Mouse (Mus musculus): ENCODE data around the gene 1700013G24Rik.

Gene 1700013G24Rik

DNA sequence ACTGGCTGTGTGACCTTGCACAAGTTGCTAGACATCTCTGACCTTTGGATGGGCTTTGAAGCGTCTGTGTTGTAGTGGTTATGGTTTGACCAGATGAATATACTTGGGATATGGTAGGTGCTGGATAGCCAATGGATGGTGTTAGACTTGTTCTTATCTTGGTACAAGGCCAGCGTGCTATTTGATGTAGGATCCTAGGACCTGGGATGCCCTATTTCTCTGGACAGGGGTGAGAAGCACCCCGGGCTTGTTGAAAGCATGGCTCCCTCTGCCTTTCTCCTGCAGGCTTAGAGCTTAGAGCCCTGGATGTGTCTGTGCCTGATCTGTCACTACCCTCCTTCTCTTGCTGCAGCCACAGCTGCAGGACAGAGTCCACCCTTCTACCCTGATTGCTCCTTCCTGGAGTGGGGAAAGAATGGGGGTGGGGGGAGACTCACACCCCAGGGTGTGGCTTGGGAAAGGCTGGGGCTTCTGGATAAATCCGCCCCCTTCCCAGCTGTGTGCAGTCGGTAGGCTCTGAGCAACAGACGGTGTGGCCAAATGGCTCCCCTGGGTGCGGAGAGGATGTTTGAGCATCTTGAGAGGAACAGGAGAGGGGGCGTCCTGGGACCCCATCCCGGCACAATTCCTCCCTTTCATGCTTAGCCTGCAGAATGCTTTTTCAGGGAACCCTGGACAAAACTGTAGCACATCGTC is 23.1 kb downstream of the 1700013G24Rik start:
- peak; percentile 80 for DNase-seq (ENCODE audit: low spot score)

DNA sequence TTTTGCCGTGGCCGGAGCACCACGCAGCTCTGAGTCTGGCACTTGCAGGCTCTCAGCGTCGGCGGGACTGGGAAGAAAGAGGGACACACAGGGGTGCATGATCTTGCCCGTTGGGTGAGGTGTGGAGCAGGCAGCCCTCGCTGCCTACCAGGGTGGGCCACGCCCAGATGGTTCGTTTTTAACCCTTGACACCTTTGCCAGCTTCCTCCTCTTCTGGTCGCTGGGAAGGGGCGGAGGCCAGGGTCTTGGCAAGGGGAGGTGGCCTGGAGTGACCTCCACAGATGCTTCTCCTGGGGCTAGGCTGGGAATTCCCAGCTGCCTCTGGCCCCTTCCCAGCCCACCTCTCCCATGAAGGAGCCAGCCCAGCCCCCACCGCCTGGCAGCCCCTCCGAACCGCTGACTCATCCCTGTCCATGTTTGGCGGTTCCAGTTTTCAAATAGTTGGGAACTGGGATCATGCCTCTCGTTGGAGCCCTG is 23.7 kb downstream of the 1700013G24Rik start:
- DNase-seq (ENCODE audit: low spot score): peak; percentile 42

DNA sequence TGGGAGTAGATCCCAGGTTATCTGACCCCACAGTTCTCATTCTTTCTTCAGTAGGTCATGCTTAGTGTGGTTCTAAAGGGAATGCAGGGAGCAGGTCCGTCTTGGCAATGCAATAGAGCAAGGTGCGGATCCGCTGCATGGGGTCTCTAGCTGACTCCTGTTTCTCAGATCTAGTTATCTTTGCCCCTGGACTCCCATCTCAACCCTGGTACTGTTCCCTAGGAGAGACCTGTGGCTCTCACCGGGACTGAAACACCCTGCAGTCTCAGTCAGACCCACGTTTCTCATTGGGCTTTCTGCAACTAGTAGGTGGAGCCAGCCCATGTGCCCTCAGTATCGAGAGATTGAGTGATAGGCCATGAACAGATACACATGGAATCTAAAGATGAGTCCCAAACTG is 24.5 kb downstream of the 1700013G24Rik start:
- no peak for DNase-seq (ENCODE audit: low spot score)

DNA sequence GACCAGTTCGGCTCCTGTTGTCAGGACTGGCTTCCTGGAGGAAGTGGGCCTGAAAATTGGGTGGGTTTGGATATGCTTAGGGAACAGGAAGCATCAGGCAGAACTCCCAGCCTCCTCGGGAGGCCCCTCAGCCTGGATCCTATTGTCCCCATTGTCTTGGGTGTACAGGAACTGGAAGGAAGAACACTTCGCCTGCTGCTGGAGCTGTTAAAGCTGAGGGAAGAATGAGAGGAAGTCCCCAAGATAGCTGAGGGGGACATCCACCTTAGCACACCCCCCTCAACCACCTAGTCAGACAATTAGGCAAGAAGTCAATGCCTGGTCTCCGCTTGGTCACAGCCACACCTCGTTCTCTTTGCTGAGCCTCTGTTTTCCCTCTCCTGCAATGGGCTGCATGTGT is 25.2 kb downstream of the 1700013G24Rik start:
- DNase-seq (ENCODE audit: low spot score): no peak

DNA sequence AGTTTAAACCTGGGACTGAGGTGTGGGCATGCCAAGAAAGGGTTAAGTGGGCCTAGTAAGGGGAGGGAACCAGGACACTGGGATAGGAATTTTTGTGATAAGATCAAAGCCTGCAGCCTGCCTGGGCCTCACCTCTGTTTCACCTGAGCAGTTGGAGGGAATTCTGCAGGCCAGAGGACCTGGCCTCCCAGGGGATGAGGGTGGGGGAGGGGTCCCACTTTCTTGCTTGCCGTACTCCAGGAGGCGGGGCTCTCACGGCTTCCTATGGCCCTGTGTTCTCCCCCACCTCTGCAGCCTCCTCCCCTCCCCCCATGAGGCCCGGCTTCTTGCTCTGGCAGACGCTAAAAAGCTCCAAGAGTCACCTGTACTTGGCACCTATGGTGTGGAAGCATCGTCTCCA is 26.7 kb downstream of the 1700013G24Rik start:
- peak; percentile 92 for DNase-seq (ENCODE audit: low spot score)

DNA sequence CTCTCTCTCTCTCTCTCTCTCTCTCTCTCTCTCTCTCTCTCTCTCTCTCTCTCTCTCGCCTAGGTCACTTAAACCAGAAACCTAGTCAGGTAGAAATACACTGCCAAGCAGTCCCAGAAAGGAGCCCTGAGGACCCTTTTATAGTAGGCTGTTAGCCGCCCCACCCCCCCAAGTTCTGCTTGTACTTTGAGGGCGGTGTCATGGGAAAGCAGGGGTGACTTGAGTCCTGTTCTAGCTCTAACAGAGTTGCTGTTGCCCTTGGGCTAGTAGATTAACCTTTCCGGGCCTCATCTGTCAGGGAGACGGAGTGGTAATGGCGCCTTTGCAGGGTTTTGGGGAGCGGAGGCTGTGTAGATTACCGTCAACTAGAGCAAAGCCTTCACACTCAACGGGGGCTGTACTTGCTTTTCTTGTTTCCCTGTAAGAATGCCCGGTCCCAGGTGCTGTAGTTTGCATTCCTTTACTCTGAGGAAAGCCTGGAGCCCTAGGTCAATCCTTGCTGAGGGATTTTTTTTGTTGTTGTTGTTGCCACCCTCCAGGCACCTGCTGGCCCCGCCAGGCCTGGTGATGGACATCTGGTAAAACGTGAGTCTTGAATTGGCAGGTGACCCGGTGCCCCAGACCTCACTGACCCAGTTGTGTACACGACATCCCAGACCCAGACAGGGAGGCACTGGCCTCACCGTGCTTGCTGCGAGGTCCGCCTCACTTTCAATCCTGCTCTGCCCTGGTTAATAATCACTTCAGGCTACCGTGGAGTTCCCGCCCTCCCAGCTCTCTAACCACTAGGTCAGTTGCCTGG is 27.3 kb downstream of the 1700013G24Rik start:
- peak; percentile 85 for DNase-seq (ENCODE audit: low spot score)

DNA sequence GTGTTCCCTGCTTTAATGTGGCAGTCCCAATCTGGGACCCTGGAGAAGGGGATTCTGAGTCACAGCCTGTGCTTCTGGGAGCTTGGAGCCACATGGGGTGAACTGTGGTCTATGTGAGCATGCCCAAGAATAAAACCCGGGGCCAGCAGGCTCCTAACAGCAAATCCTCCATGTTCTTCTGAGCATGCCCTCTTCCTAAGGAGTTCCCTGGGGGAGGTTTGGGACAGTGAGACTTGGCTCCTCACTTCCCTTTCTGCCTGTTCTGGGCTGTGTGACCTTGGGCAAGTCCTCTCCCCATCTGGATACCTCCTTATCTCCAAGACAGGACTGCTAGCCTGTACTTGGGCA is 27.9 kb downstream of the 1700013G24Rik start:
- DNase-seq (ENCODE audit: low spot score): no peak

DNA sequence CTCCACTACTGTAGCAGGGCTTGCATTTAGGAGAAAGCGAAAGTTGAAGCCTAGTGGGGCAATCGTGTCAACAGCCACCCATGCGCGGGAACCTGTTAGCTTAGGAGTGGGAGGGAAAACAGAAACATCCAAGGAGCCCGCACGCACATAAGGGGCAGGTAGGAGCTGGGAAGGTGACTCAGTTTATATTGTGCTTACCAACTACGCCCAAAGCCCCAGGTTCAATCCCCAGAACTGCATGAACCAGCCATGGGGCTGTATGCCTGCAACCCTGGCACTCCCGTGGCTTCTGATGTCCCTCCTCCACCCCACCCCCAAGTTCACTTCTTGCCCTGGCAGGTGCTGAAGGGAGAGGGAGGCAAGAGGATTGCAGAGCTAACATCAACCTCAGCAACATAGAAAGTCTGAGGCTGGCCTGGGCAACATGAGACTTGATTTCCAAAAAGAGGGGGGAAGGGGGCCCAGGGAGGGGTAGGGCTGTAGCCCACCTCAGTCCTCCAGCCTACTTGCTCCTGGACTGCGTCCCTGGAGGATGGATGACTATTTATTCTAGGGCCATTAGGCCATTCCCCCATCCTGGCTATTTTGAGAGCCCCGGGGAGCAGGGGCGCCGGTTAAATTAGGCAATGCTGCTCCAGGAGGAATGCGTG is 28.4 kb downstream of the 1700013G24Rik start:
- no peak for DNase-seq (ENCODE audit: low spot score)

DNA sequence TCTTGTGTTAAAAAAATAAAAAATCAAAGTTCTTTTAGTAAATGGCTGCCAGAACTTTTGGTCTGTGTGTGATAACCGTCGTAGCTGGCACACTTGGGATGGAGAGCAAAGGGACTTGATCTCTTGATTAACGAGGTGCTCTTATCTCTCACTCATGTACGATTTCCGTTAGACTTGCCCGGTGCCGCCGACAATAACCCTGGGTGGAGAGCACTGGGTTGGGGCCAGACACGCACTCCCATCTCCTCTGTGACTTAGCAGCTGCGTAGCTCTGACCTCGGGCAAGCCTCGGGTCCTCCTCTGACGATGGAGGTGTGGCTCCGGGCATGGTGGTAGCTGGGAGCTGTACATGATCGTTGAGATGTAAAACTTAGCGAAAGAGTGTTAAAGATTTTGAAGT is 30.8 kb downstream of the 1700013G24Rik start:
- DNase-seq (ENCODE audit: low spot score): no peak

DNA sequence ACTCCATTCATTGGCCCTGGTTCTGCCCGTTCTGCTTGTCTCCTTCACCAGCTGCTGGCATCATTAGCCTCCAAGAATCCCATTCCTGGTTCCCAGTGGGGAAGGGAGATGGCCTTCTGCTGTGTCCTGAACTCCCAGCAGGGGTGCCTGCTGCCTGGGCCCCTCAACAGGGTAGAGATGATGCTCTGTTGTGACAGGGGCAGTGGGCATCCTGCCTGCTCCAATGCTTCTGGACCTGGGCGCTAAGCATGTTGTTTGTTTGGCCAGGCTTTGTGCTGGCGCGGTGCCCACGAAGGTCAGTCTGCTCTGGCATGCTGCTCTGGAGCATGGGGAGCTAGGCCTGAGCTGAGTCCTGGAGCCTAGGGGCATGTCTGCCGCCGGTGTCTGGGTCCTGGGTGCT is 31.5 kb downstream of the 1700013G24Rik start:
- DNase-seq (ENCODE audit: low spot score): no peak

DNA sequence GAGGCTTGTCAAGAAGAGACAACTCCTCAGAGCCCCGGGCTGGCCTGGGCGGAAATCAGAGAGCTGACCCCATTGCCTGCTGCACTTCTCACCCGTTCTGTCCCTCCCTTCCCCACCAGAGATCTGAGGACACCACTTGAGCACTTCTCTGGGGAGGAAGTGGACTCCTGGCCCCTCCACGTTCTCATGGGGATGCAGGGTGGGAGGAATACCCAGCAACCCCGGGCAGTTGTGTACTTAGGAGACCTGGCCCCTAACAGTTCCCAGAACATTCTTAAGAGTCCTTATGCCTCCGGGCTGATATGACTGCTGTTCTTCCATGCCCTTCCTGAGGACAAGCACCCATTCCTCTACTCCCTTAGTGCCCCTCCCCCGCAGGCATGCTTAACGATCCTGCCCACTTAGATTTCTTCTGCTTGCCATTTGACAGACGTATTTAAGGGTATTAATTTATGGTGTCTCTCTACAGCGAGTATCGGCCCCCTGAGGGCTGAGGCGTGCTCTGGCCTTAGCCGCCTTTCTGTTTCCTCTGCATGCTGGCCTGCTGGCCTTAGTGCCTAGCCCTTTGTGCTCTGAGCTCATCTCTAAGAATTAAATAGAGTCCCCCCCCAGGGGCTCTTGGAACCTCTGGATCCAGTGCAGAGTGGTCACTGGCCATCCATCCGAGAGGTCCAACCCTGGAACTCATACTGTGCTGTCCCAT is 32.3 kb downstream of the 1700013G24Rik start:
- DNase-seq (ENCODE audit: low spot score): peak; percentile 25

DNA sequence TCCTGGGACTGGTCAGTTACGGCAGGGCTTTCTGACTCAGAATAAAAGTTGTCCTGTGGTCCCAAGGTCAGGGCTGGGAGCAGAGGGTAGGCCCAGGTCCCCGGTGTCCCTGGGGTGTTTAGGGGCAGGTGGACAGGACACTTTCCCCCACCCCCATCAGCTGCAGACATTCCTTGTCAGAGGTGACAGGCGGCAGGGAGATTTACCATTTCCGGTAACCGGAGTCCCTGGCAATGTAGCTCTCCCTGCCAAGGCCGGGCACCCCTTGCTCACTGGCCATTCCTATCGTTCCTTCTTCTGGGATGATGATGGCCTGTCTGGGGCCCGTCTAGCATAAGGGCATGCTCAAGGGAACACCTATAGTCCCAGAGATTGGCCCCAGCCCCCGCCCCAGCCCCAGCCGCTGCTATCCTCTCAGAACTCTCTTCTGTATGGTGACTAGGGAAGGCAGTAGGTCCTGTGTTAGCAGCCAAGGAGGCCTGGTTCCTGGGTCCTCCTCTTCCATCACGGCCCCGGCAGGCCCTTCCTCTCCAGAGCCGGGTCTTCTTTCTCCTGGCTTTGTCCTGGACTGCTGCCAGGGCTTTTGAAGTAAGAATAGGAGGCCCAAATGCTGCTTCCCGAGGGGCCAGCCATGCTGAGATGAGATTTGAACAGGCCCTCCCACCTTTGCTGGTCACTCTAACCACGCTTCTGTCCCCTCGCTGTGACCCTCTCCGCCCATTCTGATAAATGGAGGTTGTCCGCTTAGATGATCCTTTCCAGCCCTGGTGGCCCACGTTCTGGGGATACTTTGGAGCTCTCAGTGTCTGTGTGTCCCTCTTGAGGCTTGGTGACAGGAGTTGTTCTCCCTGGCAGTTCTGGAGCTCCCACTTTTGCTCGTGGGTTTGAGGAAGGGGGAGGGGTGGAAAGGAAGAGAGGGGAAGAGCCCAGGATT is 33.3 kb downstream of the 1700013G24Rik start:
- no peak for DNase-seq (ENCODE audit: low spot score)

DNA sequence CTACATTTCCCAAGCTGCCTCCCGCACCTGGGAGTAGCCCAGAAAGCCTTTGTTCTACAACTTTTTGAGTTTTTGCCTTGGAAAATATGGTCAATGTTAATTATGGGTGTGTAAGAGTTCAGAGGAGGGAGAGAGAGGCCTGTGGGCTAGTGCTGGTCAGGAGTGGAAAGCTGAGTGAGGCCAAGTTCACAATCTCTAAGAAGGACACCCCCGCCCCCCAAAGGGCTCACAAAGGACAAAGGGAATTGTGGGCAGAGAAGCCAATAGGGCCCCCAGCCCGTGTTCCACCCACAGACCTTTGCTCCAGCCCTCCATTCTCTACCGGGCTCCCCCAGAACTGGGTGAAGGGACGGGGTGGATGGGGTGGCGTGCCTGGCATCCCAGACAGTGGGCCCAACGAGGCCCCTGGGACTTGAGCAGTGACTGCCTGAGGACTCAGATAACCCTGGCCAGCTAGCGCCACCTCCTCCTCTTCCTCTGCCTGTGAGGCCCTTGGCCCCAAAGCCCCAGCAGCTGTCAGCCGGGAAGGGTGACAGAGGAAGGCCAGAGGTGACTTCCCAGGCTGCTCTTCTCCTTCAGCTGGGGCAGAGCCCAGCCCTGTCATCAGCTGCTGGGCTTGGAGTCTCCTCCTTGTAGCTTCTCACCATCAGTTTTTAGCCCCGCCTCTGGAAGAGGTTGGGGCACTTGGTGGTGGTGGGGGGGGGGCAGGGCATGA is 34.4 kb downstream of the 1700013G24Rik start:
- no peak for DNase-seq (ENCODE audit: low spot score)

DNA sequence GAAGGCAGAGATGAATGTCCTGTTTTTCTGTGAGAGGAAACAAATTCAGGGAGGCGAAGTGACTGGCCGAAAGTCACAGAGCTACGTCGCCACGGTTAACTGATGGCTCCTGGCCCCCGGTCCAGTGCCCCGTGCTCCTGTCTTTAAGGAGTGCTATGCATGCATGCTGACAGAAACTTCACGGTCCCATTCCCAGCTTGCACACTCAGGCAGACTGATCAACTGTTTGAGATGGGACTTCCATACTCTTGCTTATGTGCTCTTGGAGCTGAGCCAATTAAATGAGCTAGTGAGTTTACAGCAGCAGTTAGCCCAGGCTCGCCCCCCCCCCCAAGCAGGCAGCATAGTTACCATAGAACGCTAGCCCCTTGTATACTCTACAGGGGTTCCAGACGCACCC is 35.0 kb downstream of the 1700013G24Rik start:
- no peak for DNase-seq (ENCODE audit: low spot score)

DNA sequence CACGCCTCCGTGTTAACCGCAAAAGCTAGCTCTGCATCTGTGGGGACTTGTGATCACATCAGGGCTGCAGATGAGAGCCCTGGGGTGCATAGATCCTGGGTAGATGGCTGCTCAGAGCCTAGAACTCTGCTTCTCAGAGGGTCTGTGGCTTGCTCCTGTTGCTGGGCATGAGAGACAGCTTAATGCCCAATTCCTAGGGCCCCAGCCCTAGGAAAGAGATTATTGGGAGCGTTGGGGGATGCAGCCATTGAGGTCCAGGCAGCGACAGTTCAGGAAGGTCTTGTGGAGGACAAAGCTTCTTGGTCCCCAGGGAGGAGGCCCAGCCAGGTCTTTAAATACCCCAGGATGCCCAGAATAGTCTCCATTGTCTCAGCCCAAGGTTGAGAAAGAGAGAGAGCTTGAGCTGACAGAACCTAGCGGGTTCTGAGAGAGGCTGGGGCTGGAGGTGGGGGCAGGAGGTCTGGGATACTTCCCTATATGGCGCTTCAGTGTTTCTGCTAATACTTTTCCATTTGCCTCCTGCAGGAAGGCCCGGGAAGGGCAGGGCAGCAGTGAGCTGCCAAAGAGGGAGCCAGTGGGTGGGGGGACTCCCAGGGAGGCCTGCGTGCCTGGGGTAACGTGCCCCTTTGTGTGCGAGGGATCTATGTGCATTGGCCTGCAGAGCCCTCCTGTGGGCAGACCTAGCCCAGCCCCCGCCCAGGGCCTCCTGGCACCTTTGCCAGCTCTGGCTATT is 35.7 kb downstream of the 1700013G24Rik start:
- peak; percentile 60 for DNase-seq (ENCODE audit: low spot score)

DNA sequence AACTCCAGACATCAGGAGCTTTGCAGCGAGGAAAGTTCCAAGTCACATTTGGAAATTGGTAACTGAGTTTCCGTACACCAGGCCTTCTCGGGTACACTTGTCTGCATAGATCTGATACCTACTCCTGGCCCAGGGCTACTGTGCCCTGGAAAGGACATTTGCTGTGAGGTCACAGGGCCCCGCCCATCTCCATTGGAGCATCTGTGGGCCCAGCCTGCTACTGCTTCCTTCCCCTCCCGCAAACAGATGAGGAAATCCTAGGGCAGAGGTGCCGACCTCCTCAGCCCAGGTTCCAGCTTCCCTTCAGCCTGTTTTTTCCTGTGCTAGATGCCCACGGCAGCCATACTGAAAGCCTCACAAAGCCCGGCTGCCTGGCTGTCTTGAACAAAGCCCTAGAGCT is 36.9 kb downstream of the 1700013G24Rik start:
- no peak for DNase-seq (ENCODE audit: low spot score)

DNA sequence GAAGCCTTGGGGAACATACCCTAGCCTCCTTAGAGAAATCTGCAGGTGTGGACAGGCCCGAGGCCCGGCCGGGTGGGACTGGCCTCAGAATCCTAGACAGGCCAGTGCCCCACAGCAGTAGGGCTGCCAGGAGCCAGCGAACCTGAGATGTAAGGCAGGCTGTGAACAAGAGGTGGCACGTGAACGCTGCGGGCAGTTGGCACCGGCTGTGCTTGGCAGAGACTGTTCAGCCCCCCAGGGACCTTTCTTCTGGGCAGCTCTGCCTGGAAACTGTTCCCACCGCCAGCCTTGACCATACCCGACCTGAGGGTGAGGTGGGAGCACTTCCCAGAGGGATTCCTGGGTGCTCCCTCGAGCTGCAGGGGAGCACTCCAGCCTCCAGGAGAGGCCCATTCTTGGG is 39.5 kb downstream of the 1700013G24Rik start:
- DNase-seq (ENCODE audit: low spot score): no peak

DNA sequence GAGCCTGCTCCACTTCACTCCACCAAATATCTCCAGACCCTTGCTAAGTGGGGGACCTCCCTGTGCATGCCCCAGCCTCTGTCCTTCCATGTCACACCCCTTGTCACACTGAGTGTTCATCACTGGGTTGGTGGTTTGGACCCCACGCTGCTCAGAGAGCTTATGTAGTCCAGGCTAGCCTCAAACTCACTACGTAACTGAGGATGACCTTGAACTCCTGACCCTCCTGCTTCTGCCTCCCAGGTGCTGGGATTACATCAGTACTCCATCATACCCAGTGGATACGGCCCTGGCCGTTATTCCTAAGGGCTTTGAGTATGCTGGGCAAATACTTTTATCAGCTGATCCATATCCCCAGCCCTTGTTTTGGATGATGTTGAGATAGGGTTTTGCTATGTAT is 40.1 kb downstream of the 1700013G24Rik start:
- no peak for DNase-seq (ENCODE audit: low spot score)

DNA sequence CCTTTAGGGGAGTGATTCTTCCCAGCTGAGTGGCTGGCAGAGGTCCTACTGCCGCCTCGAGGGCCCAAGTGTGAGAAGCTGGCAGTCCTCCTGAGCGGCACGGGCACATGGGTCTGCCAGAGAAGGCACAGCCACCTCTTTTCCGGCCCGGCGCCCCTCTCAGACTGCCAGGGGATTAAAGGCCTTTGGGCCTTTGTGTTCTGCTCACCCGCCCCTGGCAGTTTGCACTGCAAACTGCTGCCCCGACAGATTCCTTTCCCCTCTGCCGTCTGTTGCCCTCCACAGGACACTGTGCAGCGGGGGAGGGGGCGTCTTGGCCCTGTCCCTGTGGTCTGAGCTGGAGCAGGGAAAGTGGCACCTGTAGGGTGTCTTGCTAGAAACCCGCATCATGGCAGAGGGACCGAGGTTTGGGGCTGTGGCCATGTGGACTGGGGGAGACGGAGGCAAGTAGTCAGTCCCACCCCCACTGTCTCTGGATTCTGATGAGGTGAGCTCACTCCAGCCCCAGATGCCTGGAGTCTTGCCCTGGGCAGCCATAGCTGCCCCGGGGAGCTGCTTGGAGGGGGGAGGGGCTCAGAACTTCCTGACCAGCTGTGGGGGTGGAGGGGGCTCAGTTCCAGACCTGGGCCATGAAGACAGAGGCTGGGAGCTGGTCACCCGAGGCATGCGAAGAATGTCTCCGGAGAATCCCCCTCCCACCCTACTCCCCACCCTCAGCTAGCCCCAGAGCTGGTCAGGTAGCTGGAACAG is 41.8 kb downstream of the 1700013G24Rik start:
- peak; percentile 81 for DNase-seq (ENCODE audit: low spot score)

Measured in yolk sac, embryonic 10.5 days (tissue).